Mouse (Mus musculus) right cerebral cortex, postnatal 4 days (tissue): ENCODE results near the gene Lst1.
"Not testable (repeated sequence)": the region's sequence is repeated elsewhere in the genome, so short reads cannot be mapped to it uniquely, and the experiment has no call there.

Experiments used
- DNase-seq: peaks from one replicate; pipeline ENCODE4 v3.0.0-alpha.2; 2022

The Lst1 gene

DNA sequence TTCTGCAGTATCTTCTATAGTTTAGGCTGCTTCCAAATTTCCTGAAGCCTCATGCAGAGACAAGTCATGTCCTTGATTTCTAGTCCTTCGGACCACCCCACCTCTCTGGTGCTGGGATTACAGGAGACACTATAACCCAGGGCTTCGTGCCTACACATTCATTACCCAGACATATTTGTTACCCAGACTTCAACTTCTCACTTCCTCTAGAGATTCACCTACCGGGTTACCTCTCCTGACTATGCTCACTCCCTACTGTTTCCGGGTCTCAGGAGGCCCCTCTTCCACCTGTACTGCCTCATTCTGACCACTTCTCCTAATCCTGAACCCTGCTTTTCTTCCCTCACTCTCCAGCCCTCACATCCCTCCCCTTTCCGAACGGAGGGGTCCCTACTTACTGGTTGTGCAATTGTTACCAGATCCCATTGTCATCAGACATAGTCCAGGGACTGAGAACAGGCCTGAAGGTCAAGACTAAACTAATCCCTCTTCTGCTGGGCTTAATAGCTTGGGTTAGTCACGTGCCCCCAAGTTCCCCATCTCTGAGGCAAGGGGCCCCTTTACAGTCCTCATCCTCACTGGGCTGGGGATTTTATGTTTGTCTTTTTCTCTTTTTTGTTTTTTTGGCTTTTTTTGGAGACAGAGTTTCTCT is at the start of gene Lst1:
Lst1 (minus strand) TSS at position 481 of the 652 bp plus-strand sequence.
- no peak for DNase-seq

DNA sequence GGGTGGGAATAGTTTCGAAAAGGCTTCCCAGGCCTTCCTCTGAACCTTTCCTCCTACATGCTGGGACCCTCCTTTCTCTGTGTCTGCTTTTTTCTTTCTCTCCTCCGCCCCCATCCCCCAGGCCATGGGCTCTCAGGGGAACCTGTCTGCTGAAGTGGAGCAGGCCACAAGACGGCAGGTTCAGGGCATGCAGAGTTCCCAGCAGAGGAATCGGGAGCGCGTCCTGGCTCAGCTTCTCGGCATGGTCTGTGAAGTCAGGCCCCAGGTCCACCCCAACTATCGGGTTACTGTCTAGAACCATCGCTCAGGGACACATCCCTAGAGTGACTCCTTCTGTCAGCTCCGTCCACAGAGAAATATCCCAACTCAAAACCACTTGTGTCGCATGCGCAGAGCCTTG is 49.3 kb upstream of the Lst1 start:
- no peak for DNase-seq

DNA sequence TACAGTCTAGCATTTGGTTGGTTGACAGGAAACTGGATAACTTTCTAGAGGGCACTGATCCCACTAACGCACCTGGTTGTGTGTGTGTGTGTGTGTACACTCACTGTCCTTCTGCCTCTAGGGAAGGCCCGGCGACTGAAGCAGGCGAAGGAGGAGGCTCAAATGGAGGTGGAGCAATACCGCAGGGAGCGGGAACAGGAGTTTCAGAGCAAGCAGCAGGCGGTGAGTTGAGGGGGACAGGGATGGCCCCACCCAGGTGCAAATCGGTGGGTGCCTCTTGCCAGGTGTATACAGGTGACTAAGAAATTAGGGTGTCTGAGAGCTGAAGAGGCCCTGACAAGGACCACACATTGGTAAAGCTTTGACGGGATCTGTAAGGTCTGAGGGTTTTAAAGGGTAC is 48.8 kb upstream of the Lst1 start:
- peak; percentile 45 for DNase-seq

DNA sequence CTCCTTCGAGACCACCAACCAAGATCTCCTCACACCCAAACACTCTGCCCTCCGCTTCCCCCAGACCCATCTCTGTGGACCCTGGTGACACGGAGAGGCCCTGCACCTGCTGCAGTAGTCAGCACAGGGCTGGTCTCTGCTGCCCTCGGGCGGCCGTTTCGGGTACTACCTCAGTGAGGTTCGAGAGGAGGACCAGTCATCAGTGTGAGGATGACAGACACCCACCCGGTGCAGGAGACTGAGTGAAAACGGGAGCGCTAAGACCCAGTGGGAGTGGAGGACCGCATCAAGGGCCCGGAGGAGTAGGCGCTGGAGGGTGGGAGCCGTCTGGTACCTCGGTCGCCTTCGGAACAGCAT is 48.1 kb upstream of the Lst1 start:
- DNase-seq = peak; percentile 100

DNA sequence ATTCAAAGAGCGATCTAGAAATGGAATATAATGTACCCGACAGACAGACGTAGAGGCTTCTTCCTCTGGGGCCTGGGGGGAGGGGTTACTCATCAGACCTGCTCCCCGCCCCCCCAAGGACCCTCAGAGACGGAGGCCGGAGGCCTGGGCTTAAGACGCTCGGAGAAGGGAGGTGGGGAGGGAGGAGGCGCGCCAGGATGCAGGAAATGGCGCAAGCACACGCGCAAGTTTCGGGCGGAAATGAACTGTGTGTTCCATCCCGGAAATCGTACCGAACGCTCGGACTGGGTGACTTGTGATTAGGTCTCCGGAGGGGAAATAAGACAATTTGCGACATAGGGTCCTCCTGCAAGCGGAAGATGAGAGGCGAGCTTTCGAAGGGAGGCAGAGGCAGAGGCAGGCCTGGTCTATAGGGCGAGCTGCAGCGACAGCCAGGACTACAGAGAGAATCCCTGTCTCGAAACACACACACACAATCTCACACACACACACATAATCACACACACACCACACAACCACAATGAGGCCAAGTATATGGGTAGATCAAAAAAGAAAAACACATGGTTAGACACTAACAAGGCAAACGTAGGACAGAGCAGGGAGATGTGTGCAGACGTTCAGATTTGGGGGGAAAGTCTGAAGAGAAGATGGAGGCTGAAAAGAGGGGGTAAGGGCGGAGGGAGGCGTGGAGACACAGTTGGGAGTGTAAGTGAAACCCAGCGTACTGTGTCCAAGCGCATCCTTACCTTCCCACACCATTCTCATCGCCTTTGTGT is 47.6 kb upstream of the Lst1 start, which contains the start of gene Nfkbil1:
Nfkbil1 (minus strand) TSS at position 179 of the 776 bp plus-strand sequence.
- DNase-seq = peak; percentile 84

DNA sequence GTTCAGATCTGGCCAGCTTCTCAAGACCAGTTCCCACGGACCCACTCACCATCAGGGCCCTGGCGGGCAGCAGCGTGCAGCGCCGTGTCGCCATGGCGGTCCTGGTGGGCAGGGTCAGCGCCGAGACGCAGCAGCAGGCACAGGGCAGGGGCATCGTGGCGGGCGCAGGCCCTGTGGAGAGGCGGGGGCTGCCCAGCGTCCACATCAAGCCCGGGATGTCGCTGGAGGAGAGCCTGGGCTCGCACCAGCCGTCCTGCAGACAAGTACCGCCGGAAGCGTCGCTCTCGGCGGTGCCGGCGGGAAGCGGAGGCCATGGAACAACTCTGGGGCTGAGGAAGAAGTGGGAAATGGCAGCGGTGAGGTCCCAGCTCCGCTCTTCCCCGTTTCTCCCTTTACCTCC is 46.7 kb upstream of the Lst1 start:
- no peak for DNase-seq

DNA sequence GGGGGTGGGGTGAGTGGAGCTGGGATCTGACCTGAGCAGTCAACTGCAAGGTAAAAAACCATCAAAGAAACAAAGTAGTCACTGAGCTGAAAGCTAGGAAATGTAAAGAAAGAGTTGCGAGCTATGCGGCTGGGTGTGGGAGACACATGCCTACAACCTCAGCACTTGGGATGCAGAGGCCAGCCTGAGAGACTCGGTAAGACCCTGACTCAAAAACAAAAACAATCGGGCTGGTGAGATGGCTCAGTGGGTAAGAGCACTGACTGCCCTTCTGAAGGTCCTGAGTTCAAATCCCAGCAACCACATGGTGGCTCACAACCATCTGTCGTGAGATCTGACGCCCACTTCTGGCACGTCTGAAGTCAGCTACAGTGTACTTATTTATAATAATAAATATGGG is 45.9 kb upstream of the Lst1 start:
- not testable (repeated sequence) for DNase-seq

DNA sequence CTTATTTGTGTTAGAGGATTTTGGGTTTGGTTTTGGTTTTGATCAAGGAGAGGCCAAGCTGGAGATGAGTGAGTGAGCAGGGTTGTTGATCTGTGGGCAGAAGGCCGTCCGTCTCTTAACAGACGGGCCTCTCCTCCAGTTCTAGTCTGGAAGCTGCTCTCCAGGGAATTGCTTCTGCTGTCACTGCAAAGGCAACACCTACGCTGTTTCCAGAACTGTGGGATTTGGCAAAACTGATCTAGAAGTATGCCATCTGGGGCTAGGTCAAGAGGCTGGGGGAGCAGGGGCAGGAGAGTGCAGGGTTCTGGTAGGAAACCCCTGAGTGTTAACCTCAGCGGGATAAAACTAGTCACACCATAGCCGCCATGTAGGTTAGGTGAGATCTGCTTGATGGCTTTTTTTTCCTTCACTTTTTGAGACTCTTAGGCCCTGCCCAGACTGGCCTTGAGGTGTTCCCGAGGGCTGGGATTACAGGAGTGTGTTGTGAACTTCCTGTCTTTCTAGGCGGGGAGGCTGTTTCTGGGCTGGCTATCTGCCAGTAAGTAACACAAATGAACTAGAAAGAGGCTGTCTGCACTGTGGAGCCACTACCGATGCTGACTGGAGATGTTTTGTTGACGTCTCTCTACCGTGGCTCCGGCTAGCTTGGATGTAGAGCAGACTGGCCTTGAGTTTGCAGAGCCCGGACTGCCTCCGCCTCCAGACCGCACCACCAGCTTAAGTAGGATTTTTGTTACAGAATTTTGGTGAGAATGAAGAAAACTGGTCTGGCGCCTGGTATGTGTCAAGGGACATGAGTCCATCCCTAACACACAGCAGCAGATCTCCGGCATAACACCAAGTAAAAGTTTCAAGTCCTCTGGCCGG is 45.1 kb upstream of the Lst1 start, which contains the start of gene Atp6v1g2:
Atp6v1g2 (plus strand) TSS at position 547 of the 867 bp plus-strand sequence.
- DNase-seq = no peak

DNA sequence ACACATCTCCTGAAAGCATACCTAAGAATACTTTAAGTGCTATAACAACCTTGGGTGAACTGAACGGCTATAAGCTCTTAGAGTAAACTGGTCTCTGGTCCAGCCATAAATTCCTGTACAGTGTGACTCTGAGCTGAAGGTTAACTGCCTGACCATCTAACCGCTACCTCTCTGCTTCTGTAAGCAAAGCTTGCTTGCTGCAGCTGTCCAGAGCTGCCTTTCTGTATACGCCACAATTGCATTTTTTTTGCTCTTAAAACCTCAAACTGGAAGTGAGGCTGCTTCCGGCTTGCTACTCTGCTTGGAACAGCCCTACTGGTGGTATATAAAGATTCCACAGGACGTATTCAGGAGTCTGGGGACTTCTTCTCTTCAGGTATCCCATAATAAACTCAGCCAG is 44.4 kb upstream of the Lst1 start:
- no peak for DNase-seq

DNA sequence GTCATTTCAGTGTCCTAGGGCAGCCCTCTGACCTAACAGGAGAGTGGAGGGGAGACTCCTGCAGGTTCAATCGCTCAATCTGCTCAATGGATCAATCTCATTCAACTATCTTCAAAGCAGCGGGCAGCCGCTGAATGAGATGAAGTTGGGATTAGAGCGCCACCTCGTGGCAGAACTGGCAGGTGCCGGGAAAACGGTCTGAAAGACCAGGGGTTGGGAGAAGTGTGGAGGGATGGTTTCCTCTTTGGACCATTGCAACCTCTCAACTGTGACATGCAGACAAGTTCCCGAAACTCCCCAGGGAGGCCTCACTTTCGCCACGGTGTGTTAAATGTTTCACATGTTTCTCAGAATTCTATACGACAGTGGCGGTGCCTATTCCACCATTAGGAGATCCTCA is 43.8 kb upstream of the Lst1 start:
- peak; percentile 94 for DNase-seq

DNA sequence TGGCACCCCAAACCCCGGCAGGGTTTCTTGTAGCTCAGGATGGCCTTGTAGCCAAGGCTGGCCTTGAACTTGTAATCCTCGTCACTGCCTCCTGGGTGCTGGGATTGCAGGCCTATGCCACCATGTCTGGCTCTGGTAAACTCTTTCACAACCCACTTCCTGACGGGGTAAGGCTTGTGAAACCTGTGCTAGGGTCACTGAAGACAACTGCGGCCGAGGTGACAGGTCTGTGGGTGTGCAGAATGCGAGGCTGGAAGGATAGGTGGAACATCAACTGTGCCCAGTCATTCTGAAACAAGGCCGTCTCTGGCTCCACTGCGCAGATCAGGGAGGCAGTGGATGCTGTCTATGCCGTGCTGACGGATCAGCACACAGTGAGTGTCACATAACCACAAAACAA is 42.8 kb upstream of the Lst1 start:
- DNase-seq = no peak

DNA sequence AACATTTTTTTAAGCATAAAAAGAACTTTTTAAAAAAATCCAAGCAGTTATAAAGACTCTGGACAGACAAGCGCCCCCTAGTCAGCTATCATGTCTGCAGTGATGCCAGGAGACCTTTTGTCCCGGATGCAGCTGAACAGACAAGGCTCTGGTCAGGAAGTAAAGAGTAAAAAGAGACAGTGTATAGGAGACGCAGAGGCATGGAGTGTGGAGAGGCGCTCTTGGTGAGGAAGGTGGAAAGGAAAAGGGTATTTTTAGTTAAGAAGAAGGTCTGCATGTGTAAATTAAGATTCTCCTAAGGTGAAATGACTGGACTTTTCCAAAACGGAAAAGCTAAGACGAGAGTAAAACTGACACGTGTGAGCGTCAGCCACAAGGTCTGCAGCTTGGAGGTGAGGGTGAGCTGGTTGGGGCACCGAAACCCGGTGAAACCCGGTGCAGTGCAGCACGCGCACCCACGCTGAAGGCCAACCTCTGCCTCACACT is 38.4 kb upstream of the Lst1 start:
- DNase-seq = no peak

DNA sequence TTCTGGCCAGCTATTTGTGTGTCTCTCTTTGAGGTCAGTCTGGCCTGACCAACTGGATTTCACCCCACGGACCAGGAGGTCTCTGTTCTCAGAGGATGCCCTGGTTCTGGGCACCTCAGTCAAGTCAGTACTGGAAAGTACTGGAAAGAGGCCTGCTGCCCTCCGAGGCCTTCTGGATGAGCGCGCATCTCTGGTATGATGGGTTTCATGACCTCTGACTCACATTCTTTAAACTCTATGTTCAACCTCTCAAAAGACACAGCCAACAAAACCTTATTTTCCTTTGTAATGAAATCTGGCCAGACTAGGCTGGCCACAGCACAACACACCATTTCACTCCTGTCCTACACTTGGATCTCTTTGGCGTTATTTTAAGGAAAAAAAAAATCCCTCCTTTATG is 37.2 kb upstream of the Lst1 start:
- DNase-seq = no peak

DNA sequence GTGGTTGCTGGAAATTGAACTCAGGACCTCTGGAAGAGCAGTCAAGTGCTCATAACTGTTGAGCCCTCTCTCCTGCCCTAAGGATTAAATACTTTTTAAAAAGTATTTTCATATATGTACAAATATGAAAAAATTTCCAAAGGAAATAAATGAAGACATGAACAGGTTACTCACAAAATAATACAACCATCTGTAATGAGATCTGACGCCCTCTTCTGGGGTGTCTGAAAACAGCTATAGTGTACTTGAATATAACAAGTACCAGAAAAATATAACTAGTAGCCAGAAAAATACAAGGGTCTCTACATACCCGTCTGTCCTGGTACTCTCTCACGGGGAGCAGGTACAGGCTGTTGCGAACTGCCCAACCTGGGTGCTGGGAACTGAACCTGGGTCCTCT is 36.4 kb upstream of the Lst1 start:
- no peak for DNase-seq

DNA sequence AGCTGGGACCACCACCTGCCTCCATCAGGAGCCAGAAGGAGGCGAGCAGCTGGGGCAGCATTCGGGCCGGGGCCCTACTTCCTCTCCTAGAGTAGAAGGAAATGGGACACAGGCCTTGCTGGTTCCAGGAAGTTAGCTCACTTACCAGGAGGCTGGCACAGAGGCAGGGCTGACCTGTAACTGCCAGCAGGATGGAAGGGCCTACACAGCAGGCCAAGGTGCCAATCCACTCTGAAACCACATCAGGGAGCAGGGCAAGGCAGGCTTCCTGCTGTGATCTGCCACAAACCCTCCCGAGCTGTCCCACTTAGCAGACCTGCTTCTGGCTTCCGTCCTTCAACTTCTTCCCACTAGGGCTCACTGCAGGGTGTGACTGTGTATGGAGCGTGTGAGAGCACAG is 34.1 kb upstream of the Lst1 start:
- no peak for DNase-seq

DNA sequence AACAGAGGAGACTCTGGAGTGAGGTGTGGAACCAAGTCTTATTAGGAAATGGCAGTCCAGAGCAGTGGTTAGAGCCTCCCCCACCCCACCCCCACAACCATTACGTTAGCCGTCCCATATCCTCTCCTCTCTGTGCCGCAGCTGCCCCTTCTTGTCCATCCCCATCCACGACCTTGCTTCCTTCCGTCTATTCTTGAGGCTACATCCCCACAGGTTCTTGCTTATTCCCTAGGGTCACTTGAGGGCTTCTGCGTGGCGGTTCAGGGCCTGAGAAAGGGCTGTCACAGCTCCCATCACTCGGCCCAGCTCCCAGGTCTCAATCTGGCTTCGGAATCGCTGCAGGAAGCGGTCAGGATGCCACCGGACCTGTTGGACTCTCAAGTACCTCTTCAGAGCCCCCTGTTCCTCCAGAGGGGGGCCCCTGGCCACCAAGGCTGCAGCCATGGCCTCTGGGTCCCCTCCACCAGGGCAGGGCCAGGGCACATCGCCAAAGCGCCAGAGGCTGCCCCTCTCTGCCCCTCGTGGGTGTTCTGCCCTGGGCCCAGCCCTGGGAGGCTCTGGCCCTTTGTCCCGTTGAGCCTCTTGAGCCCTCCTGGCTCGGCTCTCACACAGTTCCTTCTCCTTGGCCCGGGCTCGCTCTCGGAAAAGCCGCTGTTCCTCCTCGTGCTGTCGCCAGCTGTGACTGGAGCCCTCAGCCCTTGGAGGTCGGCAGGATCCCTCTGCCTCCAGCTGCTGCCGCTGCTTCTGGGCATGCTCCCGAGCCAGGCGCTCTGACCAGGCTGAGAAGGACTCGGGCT is 32.1 kb upstream of the Lst1 start, which contains the start of gene Gm16181:
Gm16181 (plus strand) TSS at position 679 of the 797 bp plus-strand sequence.
- no peak for DNase-seq

DNA sequence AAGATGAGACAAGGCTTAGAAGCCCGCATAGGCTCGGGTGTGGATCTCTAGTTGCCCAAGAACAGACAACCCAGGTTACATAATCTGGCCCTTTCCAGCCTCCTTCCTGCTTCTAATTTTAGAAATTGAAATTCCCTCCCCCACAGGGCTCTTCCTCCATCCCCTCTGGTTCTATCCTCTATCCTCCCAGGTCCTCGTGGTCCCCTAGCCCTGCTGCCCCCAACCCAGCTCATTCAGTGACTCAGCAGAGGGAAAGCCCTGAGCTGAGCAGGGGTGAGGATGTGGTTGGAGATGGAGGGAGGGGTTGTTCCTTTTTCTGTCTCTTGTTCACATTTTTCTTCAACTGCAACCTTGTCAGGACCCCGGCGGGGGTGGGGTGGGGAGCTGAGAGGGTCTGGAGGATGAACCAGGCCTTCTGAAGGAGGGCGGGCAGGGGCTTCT is 31.4 kb upstream of the Lst1 start:
- no peak for DNase-seq

DNA sequence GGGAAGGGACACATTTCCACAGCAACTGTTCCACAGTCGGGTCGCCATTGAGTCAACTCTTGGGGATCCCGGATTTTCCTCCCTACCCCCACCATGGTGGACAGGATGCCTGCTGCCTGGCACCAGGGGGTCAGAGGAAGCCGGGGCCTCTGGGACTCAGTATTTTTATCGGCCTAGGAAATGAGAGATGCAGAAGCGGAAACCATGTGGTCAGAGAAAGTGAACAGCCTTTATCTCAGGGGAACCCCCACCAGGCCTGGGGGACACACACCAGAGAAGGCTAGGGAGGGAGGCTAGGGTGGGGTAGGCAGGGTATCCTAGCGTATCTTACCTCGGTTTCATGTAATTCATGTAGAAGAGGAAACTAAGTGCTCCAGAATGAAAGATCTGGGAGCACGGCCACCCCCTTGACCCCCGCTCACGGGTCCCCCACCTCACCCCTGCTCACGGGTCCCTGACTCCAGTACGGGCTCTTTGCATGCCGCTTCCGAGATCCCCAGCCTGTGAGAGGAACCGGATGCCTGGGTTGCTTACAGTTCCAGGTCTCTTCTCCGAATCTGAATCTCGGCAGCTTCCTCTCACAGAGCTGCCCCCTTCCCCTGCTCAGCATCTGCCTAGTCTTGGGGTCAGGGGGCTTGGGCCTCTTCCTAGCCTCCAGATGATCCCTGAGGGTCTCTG is 30.4 kb upstream of the Lst1 start:
- DNase-seq = no peak

DNA sequence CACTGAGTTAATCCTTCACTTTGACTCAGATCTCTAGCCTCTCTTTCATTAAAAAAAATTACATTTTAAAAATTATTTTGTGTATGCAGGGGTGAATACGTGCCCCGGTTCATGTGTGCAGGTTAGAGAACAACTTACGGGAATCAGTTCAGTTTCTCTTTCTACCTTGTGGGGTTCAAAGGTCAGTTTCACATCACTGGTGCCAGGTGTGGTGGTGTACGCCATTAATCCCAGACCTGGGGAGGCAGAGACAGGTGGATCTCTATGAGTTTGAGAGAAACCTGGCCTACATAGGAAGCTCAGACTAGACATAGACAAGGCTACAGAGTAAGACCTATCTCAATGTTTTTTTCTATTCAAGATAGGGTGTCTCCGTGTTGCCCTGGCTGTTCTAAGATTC is 24.8 kb upstream of the Lst1 start:
- DNase-seq = no peak

DNA sequence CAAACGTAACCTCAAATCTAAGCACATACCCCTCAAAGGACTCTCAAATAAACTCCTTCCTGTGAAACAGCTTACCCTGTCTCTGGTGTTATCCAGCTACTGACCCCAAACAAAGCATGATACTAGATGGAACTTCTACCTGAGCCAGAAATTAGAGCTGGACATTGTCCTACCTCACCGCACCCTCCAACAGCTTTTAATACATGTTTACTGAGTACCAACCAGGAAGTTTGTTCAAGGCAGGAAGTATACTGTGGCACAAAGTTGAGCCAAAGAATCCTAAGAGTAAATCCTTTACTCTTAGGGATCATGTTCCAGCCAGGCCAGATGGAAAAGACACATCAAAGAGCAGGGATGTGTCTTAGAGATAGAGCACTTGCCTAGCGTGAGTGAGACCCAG is 22.4 kb upstream of the Lst1 start:
- DNase-seq = no peak

DNA sequence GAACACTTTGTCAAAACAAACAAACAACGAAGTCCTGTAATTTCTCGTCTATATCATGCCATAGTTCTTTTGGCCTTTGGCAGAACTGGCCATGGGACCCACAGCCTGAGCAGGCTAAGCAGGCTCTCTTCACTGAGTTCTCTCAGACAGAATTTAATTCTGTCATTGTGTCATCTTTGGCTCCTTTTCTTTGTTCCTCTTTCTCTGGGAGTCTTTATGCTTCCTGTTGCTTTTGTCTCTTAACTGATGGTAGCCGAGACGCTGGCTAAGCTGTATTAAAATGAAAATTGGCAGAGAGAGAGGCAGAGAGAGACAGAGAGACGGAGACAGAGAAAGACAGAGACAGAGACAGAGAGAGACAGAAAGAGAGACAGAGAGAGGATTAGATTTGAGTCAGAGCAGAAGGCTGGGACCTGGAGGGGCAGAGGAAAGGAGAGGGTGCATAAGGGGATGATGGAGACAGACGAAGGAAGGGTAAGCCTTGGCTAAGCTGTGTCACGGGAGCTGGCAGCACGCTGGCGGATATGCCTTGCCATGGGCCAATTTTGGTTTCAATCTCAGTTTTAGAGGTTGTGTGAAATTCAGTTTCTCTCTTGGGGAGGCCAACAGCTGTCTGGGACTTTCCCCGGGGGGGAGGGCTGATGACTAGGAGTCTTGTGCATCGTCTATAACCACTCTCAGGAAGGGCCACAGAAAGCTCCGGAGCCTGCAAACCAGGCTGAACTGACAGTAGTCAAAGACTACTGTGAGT is 21.7 kb upstream of the Lst1 start:
- DNase-seq = no peak
